Mouse (Mus musculus) liver, embryonic 14.5 days (tissue): ENCODE data around the gene Ankrd52. TPM values are rescaled to one million over a fixed set of nuclear protein-coding genes. Genes with fewer than 3 reads are reported as not detected.

Experiments
- ATAC-seq: fragments of 200-750 bp; cut with Nextera tagmentation; 2 replicates; pipeline ENCODE4 v1.8.0; 2017; ENCODE audit warnings: moderate number of reproducible peaks, mild to moderate bottlenecking, moderate library complexity; ENCODE audit not compliant: insufficient read depth
- DNase-seq, 3 experiments: peaks; one replicate each; pipeline ENCODE4 v3.0.0-alpha.2; 2012 to 2013; ENCODE audit warnings: low read depth in 3 of 3, low spot score in 3 of 3
- H3K27ac ChIP-seq: fragments of 300-500 bp; sonication (generic); 2 replicates; pipeline ENCODE4 v1.5.1; 2014; ENCODE audit warnings: moderate library complexity, mild to moderate bottlenecking, control low read depth, inconsistent platforms
- H3K27me3 ChIP-seq: fragments of 300-500 bp; sonication (generic); 2 replicates; pipeline ENCODE4 v1.6.1; 2014; ENCODE audit warnings: mild to moderate bottlenecking, low read length, moderate library complexity; ENCODE audit not compliant: control insufficient read depth, insufficient read depth
- H3K36me3 ChIP-seq: fragments of 300-500 bp; sonication (generic); replicated peaks from 2 replicates; pipeline ENCODE4 v1.6.1; 2014; ENCODE audit warnings: low read depth; ENCODE audit not compliant: control insufficient read depth, insufficient read depth
- H3K4me1 ChIP-seq, 2 experiments: fragments of 200-500 bp in 1 of 2; fragments of 300-500 bp in 1 of 2; sonication (generic) in 1 of 2; replicated peaks; 2 replicates each; pipeline ENCODE4 v1.6.1; 2012 to 2014; ENCODE audit warnings: antibody characterized with exemption in 1 of 2, inconsistent platforms in 1 of 2, low read length in 1 of 2; ENCODE audit not compliant: control insufficient read depth in 2 of 2, insufficient read depth in 2 of 2
- H3K4me2 ChIP-seq: fragments of 300-500 bp; sonication (generic); 2 replicates; pipeline ENCODE4 v1.6.1; 2014; ENCODE audit warnings: low read depth, mild to moderate bottlenecking, control low read depth, moderate library complexity
- H3K4me3 ChIP-seq, 2 experiments: fragments of 200-500 bp in 1 of 2; fragments of 300-500 bp in 1 of 2; sonication (generic) in 1 of 2; 2 replicates each; pipeline ENCODE4 v1.5.1; 2012 to 2014; ENCODE audit warnings: low read depth in 2 of 2, low read length in 2 of 2, mild to moderate bottlenecking in 2 of 2, control low read depth in 1 of 2, inconsistent platforms in 1 of 2, moderate library complexity in 1 of 2; ENCODE audit not compliant: insufficient read depth in 1 of 2
- H3K9ac ChIP-seq: fragments of 300-500 bp; sonication (generic); replicated peaks from 2 replicates; pipeline ENCODE4 v1.6.1; 2014; ENCODE audit warnings: mild to moderate bottlenecking, control low read depth, moderate library complexity
- H3K9me3 ChIP-seq: fragments of 300-500 bp; sonication (generic); 2 replicates; pipeline ENCODE4 v1.6.1; 2016; ENCODE audit warnings: low read length, mixed read lengths; ENCODE audit not compliant: control insufficient read depth
- CTCF ChIP-seq: IDR thresholded peaks from 2 replicates; pipeline ENCODE4 v1.5.1; 2016; ENCODE audit warnings: antibody characterized with exemption, low read depth, control low read depth
- EP300 ChIP-seq: IDR thresholded peaks from 2 replicates; pipeline ENCODE4 v1.6.1; 2016; ENCODE audit warnings: antibody characterized with exemption, low read depth
- WGBS: fragments of 180-500 bp; shearing (Covaris S2); extraction: QIAGEN DNeasy Blood & Tissue Kit; methylation state at CpG from one replicate; pipeline ENCODE4 v1.1.7; 2014; ENCODE audit not compliant: insufficient replicate concordance; 5-methylcytosine and 5-hydroxymethylcytosine counted together
- polyA plus RNA-seq, 2 experiments: library from polyadenylated mRNA; depleted of rRNA in 1 of 2; stranded (reverse) in 1 of 2; unstranded in 1 of 2; fragments of >200 nt; fragmentation: Nextera tagmentation in 1 of 2; extraction: Ambion mirVana in 1 of 2; gene quantifications; 2 replicates each; pipeline versions ENCODE4 v1.2.1 to v1.2.3; 2012 to 2014

Ankrd52 gene
- polyA plus RNA-seq, 2 experiments: 4.3 to 7.4 TPM

DNA sequence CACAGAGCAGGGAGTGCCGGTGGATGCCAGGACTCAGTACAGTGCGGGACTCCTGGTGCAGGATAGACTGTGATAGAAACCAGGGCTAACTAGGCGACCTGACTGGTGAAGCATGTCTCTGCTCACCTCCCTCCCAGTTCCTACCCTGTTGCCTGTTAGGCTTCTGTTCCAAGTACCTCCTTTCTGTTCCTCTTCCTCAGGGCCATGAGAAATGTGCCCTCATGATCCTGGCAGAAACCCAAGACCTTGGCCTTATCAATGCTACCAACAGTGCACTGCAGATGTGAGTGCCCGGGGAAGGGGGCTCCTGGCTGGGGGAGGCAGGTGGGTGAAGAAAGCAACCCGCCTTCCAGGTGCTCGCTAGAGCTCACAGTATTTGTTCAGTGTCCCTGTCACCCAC lies 12.7 kb downstream of the Ankrd52 start:
- no peak for ATAC-seq
- Histone ChIP-seq H3K4me3 (no peak overlapping the region), H3K27me3 (no peaks in the 10 kb centered on the region), H3K9ac (no peak overlapping the region), H3K36me3 (peaks cover 30% of the 10 kb centered on the region), H3K4me1 (no peaks in the 10 kb centered on the region), H3K9me3 (no peaks in the 10 kb centered on the region), H3K27ac (no peak overlapping the region), H3K4me2 (no peak overlapping the region)
- TF ChIP-seq CTCF: no peak
- TF ChIP-seq EP300: no peak
- WGBS: 67% methylated on average over 6 of the region's 6 CpGs
- DNase-seq: no peak

DNA sequence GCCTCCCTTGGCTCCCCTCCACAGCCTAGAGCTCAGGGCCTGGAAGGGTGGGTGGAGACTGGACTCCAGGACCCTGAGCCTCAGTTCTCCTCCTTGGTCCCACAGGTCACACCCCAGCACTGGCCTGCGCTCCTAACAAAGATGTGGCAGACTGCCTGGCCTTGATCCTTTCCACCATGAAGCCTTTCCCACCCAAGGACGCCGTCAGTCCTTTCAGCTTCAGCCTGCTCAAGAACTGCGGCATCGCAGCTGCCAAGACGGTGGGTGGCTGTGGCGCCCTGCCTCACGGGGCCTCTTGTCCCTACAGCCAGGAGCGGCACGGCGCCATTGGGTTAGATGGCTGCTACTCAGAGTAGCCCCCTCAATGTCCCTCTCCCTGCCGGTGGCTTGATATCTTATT lies 13.5 kb downstream of the Ankrd52 start:
- no peak for DNase-seq

DNA sequence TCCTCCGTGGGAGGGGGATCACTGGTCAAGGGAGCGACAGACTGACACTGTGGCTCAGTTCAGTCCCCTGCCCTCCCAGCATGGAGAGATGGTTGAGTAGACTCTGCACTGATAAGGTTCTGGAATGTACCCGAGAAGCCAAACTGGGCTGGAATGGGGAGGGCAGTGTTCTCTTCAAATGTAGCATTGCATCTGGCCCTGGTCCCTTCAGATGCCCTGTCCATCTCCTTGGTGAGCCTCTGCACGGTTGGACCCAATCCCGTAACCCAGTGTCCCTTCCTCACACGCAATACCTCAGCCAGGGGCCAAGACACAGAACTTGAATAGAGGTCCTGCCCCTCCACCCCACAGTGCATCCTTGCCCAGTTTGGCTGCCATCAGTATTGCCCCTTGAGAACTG lies 14.9 kb downstream of the Ankrd52 start:
- no peak for DNase-seq
- WGBS: 69% methylated on average over 6 of the region's 6 CpGs
- H3K36me3 ChIP-seq: peaks cover 26% of the 10 kb centered on the region
- H3K27me3 ChIP-seq: no peaks in the 10 kb centered on the region
- ATAC-seq: no peak
- no peak overlapping the region for H3K4me2 ChIP-seq
- H3K9ac ChIP-seq: no peak overlapping the region
- no peaks in the 10 kb centered on the region; a peak in 1 of 4 replicates for H3K4me1 ChIP-seq
- TF ChIP-seq EP300 (no peak), CTCF (no peak)
- no peaks in the 10 kb centered on the region for H3K9me3 ChIP-seq
- H3K4me3 ChIP-seq: no peak overlapping the region
- no peak overlapping the region for H3K27ac ChIP-seq

More for the DNA sequence above, 13.5 kb downstream of the Ankrd52 start:
- Histone ChIP-seq H3K9ac (no peak overlapping the region), H3K27ac (no peak overlapping the region), H3K4me1 (no peaks in the 10 kb centered on the region), H3K4me3 (no peak overlapping the region), H3K36me3 (peaks cover 27% of the 10 kb centered on the region), H3K27me3 (no peaks in the 10 kb centered on the region), H3K9me3 (no peaks in the 10 kb centered on the region), H3K4me2 (no peak overlapping the region)
- 91% methylated on average over 12 of the region's 12 CpGs for WGBS
- ATAC-seq: no peak
- TF ChIP-seq CTCF (no peak), EP300 (no peak)

DNA sequence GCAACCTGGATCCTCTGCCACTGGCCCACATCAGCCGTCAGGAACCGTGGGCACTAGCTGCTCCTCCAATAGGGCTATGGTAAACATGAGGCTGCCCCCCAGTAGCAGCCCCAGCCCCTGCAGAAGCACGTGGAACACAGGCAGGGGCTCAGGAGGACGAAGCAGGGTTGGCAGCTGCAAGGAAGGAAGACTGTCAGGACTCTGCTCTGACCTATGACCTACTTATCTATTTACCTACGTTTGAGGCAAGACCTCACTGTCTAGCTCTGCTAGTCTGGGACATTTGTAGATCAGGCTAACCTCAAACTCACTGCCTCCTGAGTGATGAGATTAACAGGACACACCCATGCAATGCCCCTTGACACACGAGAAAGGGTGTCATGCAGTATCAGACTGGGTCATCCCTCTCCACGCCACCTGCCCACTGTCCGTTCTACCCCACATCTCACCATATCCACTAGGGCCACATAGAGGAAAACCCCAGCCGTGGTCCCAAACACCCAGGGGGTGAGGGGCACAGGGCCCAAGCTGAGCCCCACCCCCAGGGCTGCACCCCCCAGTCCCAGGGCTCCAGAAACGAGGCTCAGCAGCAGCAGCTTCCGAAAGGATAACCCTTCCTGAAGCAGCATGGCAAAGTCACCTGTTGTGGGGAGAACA lies 19.2 kb downstream of the Ankrd52 start:
- WGBS: 51% methylated on average over 11 of the region's 11 CpGs
- H3K4me3 ChIP-seq: no peak overlapping the region
- no peaks in the 10 kb centered on the region for H3K9me3 ChIP-seq
- H3K4me1 ChIP-seq: no peaks in the 10 kb centered on the region; a peak in 1 of 4 replicates
- DNase-seq (no peak), ATAC-seq (peak; percentile 15; the same call in 1 of the 2 replicates)
- H3K36me3 ChIP-seq: no peaks in the 10 kb centered on the region; the same call in 1 of the 2 replicates
- no peak overlapping the region for H3K9ac ChIP-seq
- no peak for TF ChIP-seq CTCF
- TF ChIP-seq EP300: no peak
- no peak overlapping the region for H3K27ac ChIP-seq
- H3K4me2 ChIP-seq: no peak overlapping the region
- no peaks in the 10 kb centered on the region for H3K27me3 ChIP-seq

DNA sequence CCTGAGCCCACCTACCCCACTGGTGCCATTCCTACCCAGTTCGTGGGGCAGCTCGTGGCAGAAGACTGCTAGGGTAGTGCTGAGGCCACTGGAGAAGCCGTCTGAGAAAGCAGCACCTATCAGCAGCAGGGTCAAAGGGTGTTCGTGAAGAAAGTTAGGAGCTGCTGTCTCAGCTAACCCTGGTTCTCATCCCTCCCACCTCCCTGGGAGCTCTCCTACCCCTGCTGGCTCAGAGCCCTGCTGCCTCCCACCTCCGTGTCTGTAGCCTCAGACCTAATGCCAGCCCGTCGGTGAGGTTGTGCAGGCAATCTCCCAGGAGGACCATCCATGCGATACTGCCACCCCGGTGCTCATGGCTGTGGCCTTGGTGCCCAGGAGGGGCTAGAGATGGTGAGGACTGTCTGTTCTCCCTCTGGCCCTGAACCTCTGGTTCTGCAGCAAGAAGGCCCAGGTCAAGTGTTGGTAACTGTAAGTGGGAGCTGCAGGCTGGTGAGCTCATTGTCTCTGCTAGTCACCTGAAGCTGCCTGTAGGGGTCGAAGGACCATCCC lies 19.9 kb downstream of the Ankrd52 start:
- no peak overlapping the region for H3K4me3 ChIP-seq
- no peaks in the 10 kb centered on the region for H3K36me3 ChIP-seq
- WGBS: 69% methylated on average over 10 of the region's 10 CpGs
- H3K4me2 ChIP-seq: no peak overlapping the region
- H3K4me1 ChIP-seq: no peaks in the 10 kb centered on the region; a peak in 1 of 4 replicates
- DNase-seq (no peak), ATAC-seq (no peak)
- H3K9ac ChIP-seq: no peak overlapping the region
- TF ChIP-seq EP300 (no peak), CTCF (no peak)
- H3K27me3 ChIP-seq: no peaks in the 10 kb centered on the region
- no peaks in the 10 kb centered on the region for H3K9me3 ChIP-seq
- H3K27ac ChIP-seq: no peak overlapping the region
